Mouse (Mus musculus) heart, postnatal 25 days (tissue): ENCODE measurements around the gene Rtkn2. TPM values are rescaled to one million over a fixed set of nuclear protein-coding genes. Genes with fewer than 3 reads are reported as not detected.

ENCODE experiments used
- DNase-seq: peaks from one replicate; pipeline ENCODE4 v3.0.0; 2022; ENCODE audit warnings: low spot score
- intact Hi-C: fragments of 180-260 bp; cut with DNase I; formaldehyde crosslinking; loops from one replicate; pipeline ENCODE4 v1.15.1; 2025
- total RNA-seq, 2 experiments: library from RNA; stranded (reverse); gene quantifications; 2 replicates each; pipeline ENCODE4 v1.2.3; 2021

Rtkn2 gene
- total RNA-seq = under 1 TPM; 0.13 to 0.36 TPM

GRCm38 (mm10) chr10:67979401-67980157, at the start of gene Rtkn2:
TSS of gene Rtkn2 (plus strand) at chr10:67979570.
- intact Hi-C loops = loop anchor here (10.0 kb wide), 1 partner anchor 445 kb away; the partner anchor contains the start of gene Egr2
- DNase-seq = peak; percentile 69

DNA sequence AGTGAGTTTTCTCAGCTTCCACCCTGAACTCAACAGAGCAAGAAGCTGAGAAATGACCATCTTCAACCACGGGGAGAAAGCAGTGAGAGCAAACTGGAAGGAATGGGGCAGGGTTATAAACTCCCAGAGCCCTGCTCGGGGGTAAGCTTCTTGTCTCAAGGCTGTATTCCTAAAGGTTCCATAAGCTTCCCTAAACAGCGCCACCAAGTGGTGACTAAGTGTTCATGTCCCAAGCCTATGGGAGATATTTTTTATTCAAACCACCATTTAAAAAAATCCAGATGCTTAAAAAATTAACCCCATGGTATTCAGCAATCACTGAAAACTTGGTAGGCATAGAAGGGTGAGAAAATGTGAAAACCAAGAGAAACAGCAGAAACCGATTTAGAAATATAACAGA, 48.0 kb upstream of the Rtkn2 start:
- no peak for DNase-seq
- intact Hi-C loops = no loop called here

GRCm38 (mm10) chr10:67932780-67933179, 46.6 kb upstream of the Rtkn2 start:
- intact Hi-C loops = no loop called here
- no peak for DNase-seq

DNA sequence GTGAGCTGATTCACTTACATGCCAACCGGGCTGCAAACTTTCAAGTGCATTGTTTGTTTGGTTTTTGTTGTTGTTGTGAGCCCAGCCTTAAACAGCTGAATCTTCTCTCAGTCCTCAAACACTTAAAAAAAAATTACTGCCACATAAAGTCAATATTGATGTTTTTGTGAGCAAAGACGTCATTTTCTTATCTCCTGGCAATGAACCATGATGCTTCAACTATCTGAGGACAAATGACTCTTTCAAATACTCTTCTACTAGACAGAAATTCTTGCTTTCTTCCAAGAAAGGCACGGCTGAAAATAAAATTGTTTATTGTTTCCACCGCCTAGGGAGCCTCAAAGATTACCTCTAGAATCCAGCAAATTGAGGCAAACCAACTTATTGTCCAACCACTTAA, 42.4 kb upstream of the Rtkn2 start:
- intact Hi-C loops = no loop called here

DNA sequence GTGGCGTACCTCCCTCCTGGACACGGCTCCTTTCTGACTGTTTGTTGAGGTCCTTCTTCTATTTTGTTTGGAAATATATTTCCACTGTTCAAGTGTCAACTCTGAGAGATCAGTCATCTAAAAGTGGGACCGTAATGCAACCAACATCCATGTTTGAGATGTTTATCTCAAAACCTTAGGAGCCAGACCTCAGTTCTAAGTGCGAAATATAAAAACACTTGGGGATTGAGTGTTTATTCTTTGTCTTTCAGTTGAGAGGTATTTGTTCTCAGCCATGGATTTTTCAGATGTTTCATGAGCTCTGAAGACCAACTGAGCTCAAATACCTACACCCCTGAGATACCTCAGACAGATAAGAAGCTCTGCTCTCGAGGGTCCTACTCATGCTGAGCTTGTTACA, 41.6 kb upstream of the Rtkn2 start:
- no peak for DNase-seq
- intact Hi-C loops = no loop called here

More for the DNA sequence above, 42.4 kb upstream of the Rtkn2 start:
- DNase-seq = no peak

- intact Hi-C loops = no loop called here
- no peak for DNase-seq
Measured at GRCm38 (mm10) chr10:67939546-67939945, 39.8 kb upstream of the Rtkn2 start.

GRCm38 (mm10) chr10:67943513-67943912, 35.9 kb upstream of the Rtkn2 start:
- intact Hi-C loops = no loop called here
- no peak for DNase-seq

GRCm38 (mm10) chr10:67950059-67950748, 29.2 kb upstream of the Rtkn2 start:
- intact Hi-C loops = no loop called here
- no peak for DNase-seq

DNA sequence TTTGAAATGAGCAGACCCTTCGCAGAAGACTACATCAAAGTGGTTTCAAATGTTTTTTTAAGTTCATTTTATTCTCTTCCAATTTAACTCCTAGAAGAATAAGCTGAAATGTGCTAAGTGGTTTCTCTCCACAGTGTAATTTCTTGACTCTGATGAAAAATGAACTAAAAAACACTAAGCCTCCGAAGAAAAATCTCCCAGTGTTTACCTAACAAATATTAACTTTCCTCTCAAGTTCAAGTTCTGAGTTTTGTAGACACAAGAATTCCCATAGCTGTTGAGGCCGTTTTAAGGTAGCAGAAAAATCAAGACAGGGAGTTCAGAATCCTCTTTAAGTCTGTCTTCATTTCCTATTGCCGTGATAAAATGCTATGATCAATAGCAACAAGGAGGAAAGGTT, 27.7 kb upstream of the Rtkn2 start:
- intact Hi-C loops = no loop called here
- DNase-seq = no peak

DNA sequence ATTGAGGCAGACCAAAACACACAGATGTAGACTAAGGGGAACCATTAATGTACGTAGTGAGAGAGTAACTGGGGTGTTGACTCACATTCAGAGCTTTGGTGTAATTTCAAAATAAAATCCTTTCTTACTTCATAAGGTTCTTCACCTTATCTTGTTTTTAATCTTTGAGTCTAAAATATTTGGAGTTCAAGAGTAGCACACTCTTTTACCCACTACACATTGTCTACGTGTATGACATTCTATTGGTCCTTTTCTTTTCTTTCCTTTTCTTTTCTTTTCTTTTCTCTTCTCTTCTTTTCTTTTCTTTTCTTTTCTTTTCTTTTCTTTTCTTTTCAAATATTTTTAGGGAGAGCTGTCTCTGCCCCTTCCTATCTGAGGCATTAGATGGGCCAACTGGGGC, 23.4 kb upstream of the Rtkn2 start:
- intact Hi-C loops = no loop called here
- DNase-seq = no peak

DNA sequence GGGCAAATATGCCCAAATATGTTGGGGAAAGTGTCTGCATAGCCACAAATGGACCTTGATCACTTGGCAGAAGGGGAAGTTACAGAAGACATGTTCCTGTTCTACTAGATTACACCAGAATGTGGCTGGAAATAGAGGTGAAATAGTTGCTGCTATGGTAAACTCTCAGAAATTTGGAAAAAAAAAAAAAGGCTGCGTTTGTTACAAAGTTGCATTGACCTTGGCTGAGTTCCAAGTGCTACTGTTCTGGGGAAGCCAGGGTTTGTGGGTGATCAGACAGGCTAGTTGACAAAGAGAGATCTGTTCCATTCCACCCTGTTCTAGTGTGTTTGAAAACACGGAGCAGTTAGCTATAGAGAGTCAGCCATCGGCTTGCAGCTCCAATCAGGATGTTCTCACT, 19.4 kb upstream of the Rtkn2 start:
- intact Hi-C loops = loop anchor here (5.0 kb wide), 1 partner anchor 48 kb away; the partner anchor contains the start of gene Zfp365
- no peak for DNase-seq

DNA sequence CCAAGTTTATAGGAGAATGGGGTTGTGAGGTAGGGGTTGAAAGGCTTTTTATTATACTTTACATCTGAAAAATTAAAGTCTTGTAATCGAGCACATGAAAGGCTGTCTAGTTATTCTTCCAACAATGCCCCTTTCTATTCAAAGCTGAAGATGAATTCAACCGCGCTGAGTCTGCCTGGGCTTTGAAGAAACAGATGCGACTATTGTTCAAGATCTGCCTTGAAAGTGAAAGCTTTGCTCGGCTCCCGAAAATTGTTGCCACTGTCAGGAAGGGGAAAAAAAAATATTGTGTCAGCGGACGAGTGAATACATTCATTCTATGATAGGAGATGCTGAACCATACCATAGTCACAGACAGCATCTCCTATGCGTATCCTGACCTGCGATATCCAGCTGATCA, 16.9 kb upstream of the Rtkn2 start:
- DNase-seq = no peak
- intact Hi-C loops = loop anchor here (5.0 kb wide), 1 partner anchor 50 kb away; the partner anchor contains the start of gene Zfp365

- DNase-seq = no peak
- intact Hi-C loops = loop anchor here (5.0 kb wide), 1 partner anchor 52 kb away; the partner anchor contains the start of gene Zfp365
Measured at GRCm38 (mm10) chr10:67964060-67964459, 15.3 kb upstream of the Rtkn2 start.

GRCm38 (mm10) chr10:67965251-67965986, 14.0 kb upstream of the Rtkn2 start:
- intact Hi-C loops = no loop called here
- DNase-seq = no peak

- intact Hi-C loops = no loop called here
- no peak for DNase-seq
Measured at GRCm38 (mm10) chr10:67966102-67966501, 13.3 kb upstream of the Rtkn2 start.

- no peak for DNase-seq
- intact Hi-C loops = no loop called here
Measured at GRCm38 (mm10) chr10:67966983-67967382, 12.4 kb upstream of the Rtkn2 start.

- intact Hi-C loops = no loop called here
- no peak for DNase-seq
Measured at GRCm38 (mm10) chr10:67971166-67971796, 8.1 kb upstream of the Rtkn2 start.

DNA sequence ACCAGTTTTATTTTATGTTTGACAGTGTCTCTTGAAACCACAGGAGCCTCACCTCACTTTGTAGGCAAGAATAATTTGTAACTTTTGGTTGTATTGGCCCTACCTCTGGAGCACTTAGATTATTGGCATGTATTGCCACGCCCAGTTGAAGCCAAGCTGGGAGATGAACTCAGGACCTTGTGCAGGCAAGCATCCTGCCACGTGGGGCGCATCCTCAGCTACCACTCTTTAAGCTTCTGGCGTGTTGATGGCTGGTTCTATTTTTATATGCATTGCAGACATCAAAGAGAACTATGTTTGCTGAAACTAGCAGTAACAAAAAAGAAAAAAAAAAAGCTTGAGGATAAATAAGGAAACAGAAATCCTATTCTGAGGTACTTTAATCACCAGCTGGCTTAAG, 2.1 kb upstream of the Rtkn2 start:
- intact Hi-C loops = no loop called here
- no peak for DNase-seq

DNA sequence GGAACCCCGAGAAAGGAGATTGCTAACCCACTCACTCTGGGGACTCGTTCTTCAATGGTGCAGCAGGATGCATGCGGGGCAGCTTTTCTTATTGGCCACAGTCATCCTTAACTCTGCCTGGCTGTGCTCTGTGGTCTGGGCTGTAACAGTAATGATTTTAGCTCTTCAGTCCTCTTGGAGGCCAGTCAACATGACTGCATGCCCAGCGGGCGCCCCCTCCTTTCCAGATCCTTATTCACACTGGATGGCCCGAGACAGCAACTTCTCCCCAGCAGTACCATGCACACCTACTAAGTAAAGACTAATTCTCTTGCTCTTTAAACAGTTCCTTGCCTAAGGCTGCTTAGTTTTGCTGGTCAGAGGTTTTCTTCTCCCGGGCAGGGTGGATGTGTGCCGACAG, 4.4 kb downstream of the Rtkn2 start:
- intact Hi-C loops = loop anchor here (2.0 to 10.0 kb wide), 4 partner anchors 111 to 669 kb away; partner anchors contain the start of gene Egr2
- no peak for DNase-seq
